8 mouse cellular contexts compared by ENCODE assay signal in genomic region chr8:9772519-9772840, GRCm38 (mm10). TPM values are rescaled to one million over a fixed set of nuclear protein-coding genes. Genes with fewer than 3 reads are reported as not detected.
A peak's percentile ranks its signal among the peaks of the same experiment; 100 is the strongest.
DNase-seq lines count a peak whose midpoint lies in the region; ATAC-seq lines count a peak whose summit lies in the region.

No protein-coding gene starts in this region.

- H3K27ac ChIP-seq in heart, embryonic 14.5 days (replicated peaks in 1 of 2; ENCODE audit: control insufficient read depth in 1 of 2, insufficient read depth in 1 of 2, low read depth in 2 of 2, low read length in 2 of 2) = no peak overlapping the region
- peak overlapping the region; percentile 93 for H3K27ac ChIP-seq in hindbrain, embryonic 16.5 days (ENCODE audit: low read depth, low read length)
- H3K27ac ChIP-seq in limb, embryonic 13.5 days = no peak overlapping the region

- H3K36me3 ChIP-seq in heart, embryonic 14.5 days (ENCODE audit: control insufficient read depth, insufficient read depth, low read length) = no peaks in the 10 kb centered on the region
- no peaks in the 10 kb centered on the region for H3K36me3 ChIP-seq in hindbrain, embryonic 16.5 days (ENCODE audit: control insufficient read depth, insufficient read depth, low read length)
- no peaks in the 10 kb centered on the region for H3K36me3 ChIP-seq in limb, embryonic 13.5 days

- peaks cover 44% of the 10 kb centered on the region for H3K27me3 ChIP-seq in heart, embryonic 14.5 days (ENCODE audit: control insufficient read depth, insufficient read depth, low read length)
- H3K27me3 ChIP-seq in hindbrain, embryonic 16.5 days (replicated peaks; ENCODE audit: control insufficient read depth, insufficient read depth, low read length) = 0 out of 2 replicates have a peak, but pooled peaks cover 3% of the 10 kb centered on the region
- peaks cover 76% of the 10 kb centered on the region for H3K27me3 ChIP-seq in limb, embryonic 13.5 days

- no peak for ATAC-seq in heart, embryonic 14.5 days (ENCODE audit: insufficient number of reproducible peaks, insufficient read depth, low FRiP score, low read depth)
- ATAC-seq in hindbrain, embryonic 16.5 days = peak; percentile 88
- no peak for ATAC-seq in limb, embryonic 13.5 days (ENCODE audit: low FRiP score, low read depth)
- no peak for ATAC-seq in megakaryocyte-erythroid progenitor cell, adult 5-6 weeks (replicated peaks; ENCODE audit: low FRiP score, low TSS enrichment, poor library complexity, severe bottlenecking)

- H3K4me2 ChIP-seq in heart, embryonic 14.5 days (ENCODE audit: low read length) = peak overlapping the region; percentile 89
- peak overlapping the region; percentile 88 for H3K4me2 ChIP-seq in hindbrain, embryonic 16.5 days (ENCODE audit: low read length)
- peak overlapping the region; percentile 82 for H3K4me2 ChIP-seq in limb, embryonic 13.5 days (replicated peaks)

- no peak overlapping the region for H3K9ac ChIP-seq in heart, embryonic 14.5 days (ENCODE audit: low read length)
- peak overlapping the region; percentile 81 for H3K9ac ChIP-seq in hindbrain, embryonic 16.5 days (ENCODE audit: low read depth, low read length)
- no peak overlapping the region for H3K9ac ChIP-seq in limb, embryonic 13.5 days

- peaks cover 0 to 16% of the 10 kb centered on the region in 2 experiments; a peak in 3 of 4 replicates for H3K4me1 ChIP-seq in heart, embryonic 14.5 days (ENCODE audit: control insufficient read depth in 2 of 2, insufficient read depth in 2 of 2, low read length in 2 of 2)
- peaks cover 4% of the 10 kb centered on the region; the same call in 1 of the 2 replicates for H3K4me1 ChIP-seq in hindbrain, embryonic 16.5 days (ENCODE audit: control insufficient read depth, insufficient read depth, low read depth, low read length)
- H3K4me1 ChIP-seq in limb, embryonic 13.5 days = peaks cover 20% of the 10 kb centered on the region

- peak overlapping the region; percentile 8 to 51; a peak in 3 of 4 replicates for H3K4me3 ChIP-seq in heart, embryonic 14.5 days (ENCODE audit: control insufficient read depth in 1 of 2, insufficient read depth in 1 of 2, low read depth in 1 of 2, low read length in 2 of 2)
- H3K4me3 ChIP-seq in hindbrain, embryonic 16.5 days (ENCODE audit: low read length) = peak overlapping the region; percentile 68
- H3K4me3 ChIP-seq in limb, embryonic 13.5 days = peak overlapping the region; percentile 54

- 4% methylated on average over 6 of the region's 6 CpGs for WGBS in heart, embryonic 14.5 days
- 6% methylated on average over 6 of the region's 6 CpGs for WGBS in hindbrain, embryonic 16.5 days
- 5% methylated on average over 6 of the region's 6 CpGs for WGBS in limb, embryonic 13.5 days

- H3K9me3 ChIP-seq in heart, embryonic 14.5 days (ENCODE audit: control insufficient read depth, low read length) = no peaks in the 10 kb centered on the region
- no peaks in the 10 kb centered on the region for H3K9me3 ChIP-seq in hindbrain, embryonic 16.5 days (ENCODE audit: control insufficient read depth, low read length)
- H3K9me3 ChIP-seq in limb, embryonic 13.5 days = no peaks in the 10 kb centered on the region

- DNase-seq in heart, adult 8-10 months (ENCODE audit: low spot score) = no peak
- DNase-seq in embryo, embryonic 10.5 days (ENCODE audit: low spot score) = peak; percentile 24
- peak; percentile 59 for DNase-seq in right cerebral cortex, postnatal 4 days
- no peak for DNase-seq in lung, postnatal 4 days

RNA-seq across cellular contexts. Expression of gene Fam155a, which starts 1.5 kb away (rescaled TPM):
- polyA plus RNA-seq in heart, embryonic 14.5 days (2014; fragmentation: Nextera tagmentation; extraction: Ambion mirVana) = 0.09 and 0.16 TPM in 2 replicates
- not detected for total RNA-seq in heart, adult 8-10 months (2022)
- polyA plus RNA-seq in hindbrain, embryonic 16.5 days (2015; fragmentation: Nextera tagmentation; extraction: Ambion mirVana) = 25.7 and 30.3 TPM in 2 replicates
- 0.89 and 1.7 TPM in 2 replicates for polyA plus RNA-seq in limb, embryonic 13.5 days (2015; fragmentation: Nextera tagmentation; extraction: Ambion mirVana)
- total RNA-seq in megakaryocyte-erythroid progenitor cell, adult 5-6 weeks (2014; fragmentation: Nextera tagmentation) = not detected in 2 replicates
- total RNA-seq in megakaryocyte-erythroid progenitor cell, adult 5-6 weeks (2017) = not detected in 2 replicates

Comparison
In these comparisons a context has a peak if more than half of its experiments do, and no peak if none do; other contexts are left out.
1. DNase-seq: peak in embryo, embryonic 10.5 days (single experiment) and right cerebral cortex, postnatal 4 days (single experiment); none in heart, adult 8-10 months (single experiment) and lung, postnatal 4 days (0 of 2).
2. RNA of gene Fam155a, which starts 1.5 kb away (polyA plus RNA-seq): 25.7 to 30.3 TPM in hindbrain, embryonic 16.5 days; 0.89 to 1.7 TPM in limb, embryonic 13.5 days and 0.09 to 0.16 TPM in heart, embryonic 14.5 days; every median in the first group is over 10 times any median in the second.
3. Peak in every context shown above with its lines, with median percentiles within 50 percentile points of each other: H3K4me2 ChIP-seq and H3K4me3 ChIP-seq.